Mouse (Mus musculus): ENCODE measurements around the gene Stk11. TPM values are rescaled to one million over a fixed set of nuclear protein-coding genes. Genes with fewer than 3 reads are reported as not detected.

Gene Stk11
- polyA plus RNA-seq, 1 experiment from 2014 or later, result 21.1 TPM

- under 1% methylated on average over 26 of the region's 26 CpGs for WGBS
These were observed 35.8 kb downstream of the Stk11 start for GRCm38 (mm10) chr10:80151211-80152034.

GRCm38 (mm10) chr10:80152071-80152872 lies 36.7 kb downstream of the Stk11 start:
- 9% methylated on average over 15 of the region's 15 CpGs for WGBS
- H3K4me1 ChIP-seq (replicated peaks), result peaks cover 78% of the 10 kb centered on the region
- peaks cover 77% of the 10 kb centered on the region for H3K36me3 ChIP-seq

More at GRCm38 (mm10) chr10:80151211-80152034, 35.8 kb downstream of the Stk11 start:
- peak overlapping the region; percentile 99 for H3K4me3 ChIP-seq
- H3K36me3 ChIP-seq, result peaks cover 76% of the 10 kb centered on the region
- H3K27ac ChIP-seq, result peak overlapping the region; percentile 100
- DNase-seq (ENCODE audit: low spot score), result peak; percentile 58
- peaks cover 78% of the 10 kb centered on the region for H3K4me1 ChIP-seq (replicated peaks)
- H3K9me3 ChIP-seq, result no peaks in the 10 kb centered on the region
- no peaks in the 10 kb centered on the region for H3K27me3 ChIP-seq (ENCODE audit: insufficient read depth, poor library complexity, severe bottlenecking)

GRCm38 (mm10) chr10:80152873-80153260 lies 37.3 kb downstream of the Stk11 start:
- H3K4me3 ChIP-seq, result peak overlapping the region; percentile 99
- no peaks in the 10 kb centered on the region for H3K9me3 ChIP-seq
- DNase-seq (ENCODE audit: low spot score), result no peak
- peaks cover 83% of the 10 kb centered on the region for H3K36me3 ChIP-seq
- no peaks in the 10 kb centered on the region for H3K27me3 ChIP-seq (ENCODE audit: insufficient read depth, poor library complexity, severe bottlenecking)
- 56% methylated on average over 3 of the region's 3 CpGs for WGBS
- peak overlapping the region; percentile 100 for H3K27ac ChIP-seq
- peaks cover 77% of the 10 kb centered on the region for H3K4me1 ChIP-seq (replicated peaks)

More at GRCm38 (mm10) chr10:80152071-80152872, 36.7 kb downstream of the Stk11 start:
- DNase-seq (ENCODE audit: low spot score), result peak; percentile 53
- Histone ChIP-seq H3K9me3 (no peaks in the 10 kb centered on the region), H3K4me3 (peak overlapping the region; percentile 99), H3K27me3 (ENCODE audit: insufficient read depth, poor library complexity, severe bottlenecking) (no peaks in the 10 kb centered on the region), H3K27ac (peak overlapping the region; percentile 100)

GRCm38 (mm10) chr10:80153713-80154112 lies 38.1 kb downstream of the Stk11 start:
- Histone ChIP-seq H3K4me3 (peak overlapping the region; percentile 99), H3K27ac (peak overlapping the region; percentile 100), H3K36me3 (peaks cover 90% of the 10 kb centered on the region), H3K27me3 (ENCODE audit: insufficient read depth, poor library complexity, severe bottlenecking) (no peaks in the 10 kb centered on the region), H3K9me3 (no peaks in the 10 kb centered on the region), H3K4me1 (replicated peaks) (peaks cover 81% of the 10 kb centered on the region)
- DNase-seq (ENCODE audit: low spot score), result no peak
- 85% methylated on average over 19 of the region's 19 CpGs for WGBS

GRCm38 (mm10) chr10:80154384-80154783 lies 38.8 kb downstream of the Stk11 start:
- 84% methylated on average over 7 of the region's 7 CpGs for WGBS
- no peaks in the 10 kb centered on the region for H3K9me3 ChIP-seq
- peak overlapping the region; percentile 99 for H3K4me3 ChIP-seq
- peaks cover 88% of the 10 kb centered on the region for H3K4me1 ChIP-seq (replicated peaks)
- H3K36me3 ChIP-seq, result peaks cover 90% of the 10 kb centered on the region
- DNase-seq (ENCODE audit: low spot score), result no peak
- no peaks in the 10 kb centered on the region for H3K27me3 ChIP-seq (ENCODE audit: insufficient read depth, poor library complexity, severe bottlenecking)
- H3K27ac ChIP-seq, result 0 out of 2 replicates have a peak overlapping the region, but pooled peaks have one; percentile 100

GRCm38 (mm10) chr10:80155277-80155676 lies 39.7 kb downstream of the Stk11 start:
- H3K36me3 ChIP-seq, result peaks cover 83% of the 10 kb centered on the region
- DNase-seq (ENCODE audit: low spot score), result no peak
- peak overlapping the region; percentile 99 for H3K4me3 ChIP-seq
- H3K4me1 ChIP-seq (replicated peaks), result peaks cover 96% of the 10 kb centered on the region
- H3K9me3 ChIP-seq, result no peaks in the 10 kb centered on the region
- H3K27ac ChIP-seq, result peak overlapping the region; percentile 66; the same call in 1 of the 2 replicates
- 48% methylated on average over 1 of the region's 1 CpGs for WGBS
- H3K27me3 ChIP-seq (ENCODE audit: insufficient read depth, poor library complexity, severe bottlenecking), result no peaks in the 10 kb centered on the region

GRCm38 (mm10) chr10:80156002-80156751 lies 40.6 kb downstream of the Stk11 start:
- H3K36me3 ChIP-seq, result peaks cover 74% of the 10 kb centered on the region
- WGBS, result 89% methylated on average over 29 of the region's 29 CpGs
- H3K9me3 ChIP-seq, result no peaks in the 10 kb centered on the region
- DNase-seq (ENCODE audit: low spot score), result no peak
- H3K4me3 ChIP-seq, result peak overlapping the region; percentile 30
- no peaks in the 10 kb centered on the region for H3K27me3 ChIP-seq (ENCODE audit: insufficient read depth, poor library complexity, severe bottlenecking)
- peak overlapping the region; percentile 93; the same call in 1 of the 2 replicates for H3K27ac ChIP-seq
- peaks cover 99% of the 10 kb centered on the region for H3K4me1 ChIP-seq (replicated peaks)

GRCm38 (mm10) chr10:80156752-80157053 lies 41.1 kb downstream of the Stk11 start:
- Histone ChIP-seq H3K27ac (peak overlapping the region; percentile 93), H3K4me1 (replicated peaks) (peaks cover 99% of the 10 kb centered on the region), H3K4me3 (peak overlapping the region; percentile 30), H3K27me3 (ENCODE audit: insufficient read depth, poor library complexity, severe bottlenecking) (no peaks in the 10 kb centered on the region), H3K9me3 (no peaks in the 10 kb centered on the region), H3K36me3 (peaks cover 69% of the 10 kb centered on the region)
- WGBS, result 65% methylated on average over 7 of the region's 7 CpGs
- no peak for DNase-seq (ENCODE audit: low spot score)

GRCm38 (mm10) chr10:80157141-80157929 lies 41.7 kb downstream of the Stk11 start:
- Histone ChIP-seq H3K9me3 (no peaks in the 10 kb centered on the region), H3K27ac (peak overlapping the region; percentile 93), H3K4me1 (replicated peaks) (peaks cover 99% of the 10 kb centered on the region), H3K27me3 (ENCODE audit: insufficient read depth, poor library complexity, severe bottlenecking) (no peaks in the 10 kb centered on the region), H3K36me3 (peaks cover 62% of the 10 kb centered on the region), H3K4me3 (peak overlapping the region; percentile 30)
- DNase-seq (ENCODE audit: low spot score), result no peak
- WGBS, result 69% methylated on average over 15 of the region's 15 CpGs

- H3K36me3 ChIP-seq, result peaks cover 51% of the 10 kb centered on the region
- DNase-seq (ENCODE audit: low spot score), result peak; percentile 74
These were observed 42.8 kb downstream of the Stk11 start for GRCm38 (mm10) chr10:80158307-80158986.

GRCm38 (mm10) chr10:80159021-80159560 lies 43.5 kb downstream of the Stk11 start:
- peaks cover 97% of the 10 kb centered on the region for H3K4me1 ChIP-seq (replicated peaks)
- H3K4me3 ChIP-seq, result peak overlapping the region; percentile 49
- H3K27me3 ChIP-seq (ENCODE audit: insufficient read depth, poor library complexity, severe bottlenecking), result peaks cover 6% of the 10 kb centered on the region
- peaks cover 45% of the 10 kb centered on the region for H3K36me3 ChIP-seq
- 9% methylated on average over 12 of the region's 12 CpGs for WGBS
- no peaks in the 10 kb centered on the region for H3K9me3 ChIP-seq
- H3K27ac ChIP-seq, result peak overlapping the region; percentile 93
- DNase-seq (ENCODE audit: low spot score), result no peak

More at GRCm38 (mm10) chr10:80158307-80158986, 42.8 kb downstream of the Stk11 start:
- H3K27me3 ChIP-seq (ENCODE audit: insufficient read depth, poor library complexity, severe bottlenecking), result no peaks in the 10 kb centered on the region
- peak overlapping the region; percentile 49 for H3K4me3 ChIP-seq
- 15% methylated on average over 18 of the region's 18 CpGs for WGBS
- H3K27ac ChIP-seq, result peak overlapping the region; percentile 93
- H3K9me3 ChIP-seq, result no peaks in the 10 kb centered on the region
- H3K4me1 ChIP-seq (replicated peaks), result peaks cover 98% of the 10 kb centered on the region

All from hindbrain, embryonic 10.5 days (tissue).